Mouse (Mus musculus) CD4-positive, CD25-positive, alpha-beta regulatory T cell (primary cell): ENCODE results near the gene Zfp600. TPM values are rescaled to one million over a fixed set of nuclear protein-coding genes. Genes with fewer than 3 reads are reported as not detected.

ENCODE experiments used
- polyA plus RNA-seq: library from polyadenylated mRNA; unstranded; fragments of 100-300 nt; shearing (Covaris generic); gene quantifications from one replicate; pipeline ENCODE4 v1.2.1, GENCODE M21; 2017

Zfp600 gene
- polyA plus RNA-seq, result not detected

GRCm38 (mm10) chr4:146156524-146156923, at the start of gene Zfp600:
TSS of gene Zfp600 (plus strand) at chr4:146156824.

Other genes starting within 250 kb of the Zfp600 start
- gene Zfp987, start 59.5 kb upstream of the Zfp600 start, polyA plus RNA-seq, result 2.4 TPM